Mouse (Mus musculus) ES-E14 (cell line): Measurements from ENCODE around the gene Tap1. TPM values are rescaled to one million over a fixed set of nuclear protein-coding genes. Genes with fewer than 3 reads are reported as not detected.

ENCODE experiments used
- DNase-seq: peaks from one replicate; pipeline ENCODE4 v3.0.0-alpha.2; 2013; ENCODE audit warnings: low read depth, low spot score
- H3K27ac ChIP-seq: 2 replicates; pipeline ENCODE4 v1.5.1; 2012; ENCODE audit warnings: low read depth, mild to moderate bottlenecking, low read length, moderate library complexity, mixed read lengths; ENCODE audit not compliant: poor library complexity, insufficient read depth, severe bottlenecking
- H3K36me3 ChIP-seq: 2 replicates; pipeline ENCODE4 v1.6.1; 2012; ENCODE audit warnings: mild to moderate bottlenecking, low read length, moderate library complexity, mixed read lengths; ENCODE audit not compliant: control insufficient read depth, poor library complexity, insufficient read depth, severe bottlenecking
- H3K4me1 ChIP-seq, 2 experiments: fragments of 150-350 bp in 1 of 2; sonication (generic) in 1 of 2; 2 replicates each; pipeline ENCODE4 v1.6.1; 2012; ENCODE audit warnings: low read length in 2 of 2, mild to moderate bottlenecking in 1 of 2, mixed read lengths in 1 of 2; ENCODE audit not compliant: control insufficient read depth in 2 of 2, insufficient read depth in 2 of 2, poor library complexity in 1 of 2
- H3K4me3 ChIP-seq, 2 experiments: fragments of 150-350 bp in 1 of 2; sonication (generic) in 1 of 2; 2 replicates each; pipeline ENCODE4 v1.5.1; 2012; ENCODE audit warnings: low read length in 2 of 2, low read depth in 1 of 2, mild to moderate bottlenecking in 1 of 2, mixed read lengths in 1 of 2; ENCODE audit not compliant: insufficient read depth in 1 of 2, poor library complexity in 1 of 2, severe bottlenecking in 1 of 2
- H3K9ac ChIP-seq: 2 replicates; pipeline ENCODE4 v1.6.1; 2012; ENCODE audit warnings: low read depth, mild to moderate bottlenecking, low read length, mixed read lengths; ENCODE audit not compliant: poor library complexity, insufficient read depth, severe bottlenecking
- H3K9me3 ChIP-seq: fragments of 150-350 bp; sonication (generic); 2 replicates; pipeline ENCODE4 v1.6.1; 2012; ENCODE audit warnings: low read depth, mild to moderate bottlenecking, low read length; ENCODE audit not compliant: control insufficient read depth, insufficient read depth
- CHD2 ChIP-seq: IDR thresholded peaks from 2 replicates; pipeline ENCODE4 v1.6.1; 2014; ENCODE audit warnings: mild to moderate bottlenecking, low read depth, low read length, inconsistent platforms
- HCFC1 ChIP-seq: IDR thresholded peaks from 2 replicates; pipeline ENCODE4 v1.6.1; 2012; ENCODE audit warnings: low read length, inconsistent platforms, borderline replicate concordance; ENCODE audit not compliant: insufficient read depth
- MAFK ChIP-seq: IDR thresholded peaks from 2 replicates; pipeline ENCODE4 v1.6.1; 2014; ENCODE audit warnings: mild to moderate bottlenecking, low read depth, low read length, inconsistent platforms; ENCODE audit not compliant: insufficient read depth
- ZC3H11A ChIP-seq: IDR thresholded peaks from 2 replicates; pipeline ENCODE4 v1.6.1; 2012; ENCODE audit warnings: low read depth, mild to moderate bottlenecking, inconsistent platforms, low read length, borderline replicate concordance
- ZNF384 ChIP-seq: IDR thresholded peaks from 2 replicates; pipeline ENCODE4 v1.6.1; 2012; ENCODE audit warnings: low read depth, low read length, inconsistent platforms
- in situ Hi-C, 2 experiments: fragments of 600-800 bp; cut with MboI; formaldehyde crosslinking; loops; one replicate each; pipeline ENCODE4 v1.15.1; 2025; ENCODE audit warnings: low sequenced_read_pairs in 2 of 2, inconsistent platforms in 1 of 2; ENCODE audit not compliant: unreplicated experiment in 2 of 2
- total RNA-seq: library from RNA; depleted of rRNA; stranded (reverse); fragments of 300-350 nt; gene quantifications from 2 replicates; pipeline ENCODE4 v1.2.3, GENCODE M21; 2012

The Tap1 gene
- total RNA-seq, 1 experiment = 13.9 TPM

DNA sequence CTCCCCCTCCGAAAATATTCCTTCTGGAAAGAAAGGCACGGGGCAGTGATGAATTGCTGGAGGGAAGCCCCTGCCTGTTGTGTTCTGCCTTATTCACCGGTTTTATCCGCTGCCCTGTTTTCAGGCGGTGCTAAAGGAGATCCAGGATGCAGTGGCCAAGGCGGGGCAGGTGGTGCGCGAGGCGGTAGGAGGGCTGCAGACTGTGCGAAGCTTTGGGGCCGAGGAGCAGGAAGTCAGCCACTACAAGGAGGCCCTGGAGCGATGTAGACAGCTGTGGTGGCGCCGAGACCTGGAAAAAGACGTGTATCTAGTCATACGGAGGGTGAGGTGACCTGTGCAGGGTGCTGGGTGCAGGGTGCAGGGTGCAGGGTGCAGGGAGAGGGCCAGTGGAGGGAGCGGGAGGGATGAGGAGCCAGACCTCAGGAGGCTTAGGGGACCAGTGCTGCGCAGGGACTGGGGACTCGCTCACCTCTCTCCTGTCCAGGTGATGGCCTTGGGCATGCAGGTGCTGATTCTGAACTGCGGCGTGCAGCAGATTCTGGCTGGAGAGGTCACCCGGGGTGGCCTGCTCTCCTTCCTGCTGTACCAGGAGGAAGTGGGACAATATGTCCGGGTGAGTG, 24.5 kb downstream of the Tap1 start:
- Histone ChIP-seq H3K9ac (no peak overlapping the region), H3K4me1 (peaks cover 0 to 5% of the 10 kb centered on the region in 2 experiments; a peak in 1 of 4 replicates), H3K27ac (no peak overlapping the region), H3K4me3 (peak overlapping the region in 1 of 2 experiments; percentile 13; a peak in 1 of 4 replicates), H3K36me3 (no peaks in the 10 kb centered on the region; the same call in 1 of the 2 replicates), H3K9me3 (0 out of 2 replicates have a peak, but pooled peaks cover 2% of the 10 kb centered on the region)
- no peak for DNase-seq
- in situ Hi-C loops = no loop called here
- TF ChIP-seq ZNF384 (no peak), MAFK (no peak), ZC3H11A (no peak), CHD2 (no peak), HCFC1 (no peak)

DNA sequence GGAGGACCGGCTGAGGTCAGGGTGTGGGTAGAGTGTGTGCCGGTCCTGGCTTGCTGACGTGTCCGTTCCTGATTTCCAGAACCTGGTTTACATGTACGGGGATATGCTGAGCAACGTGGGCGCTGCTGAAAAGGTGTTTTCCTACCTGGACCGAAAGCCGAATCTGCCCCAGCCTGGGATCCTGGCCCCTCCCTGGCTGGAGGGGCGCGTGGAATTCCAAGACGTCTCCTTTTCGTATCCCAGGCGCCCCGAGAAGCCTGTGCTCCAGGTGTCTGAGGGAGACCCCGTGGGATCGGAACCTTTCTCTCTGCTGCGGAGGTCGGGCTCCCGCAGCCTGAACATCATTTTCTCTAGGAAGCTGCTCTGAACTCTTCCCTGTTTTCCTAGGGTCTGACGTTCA, 26.6 kb downstream of the Tap1 start:
- Histone ChIP-seq H3K27ac (no peak overlapping the region), H3K4me3 (no peak overlapping the region), H3K36me3 (no peaks in the 10 kb centered on the region; the same call in none of the 2 replicates), H3K4me1 (no peaks in the 10 kb centered on the region), H3K9ac (no peak overlapping the region), H3K9me3 (peaks cover 4% of the 10 kb centered on the region; the same call in 1 of the 2 replicates)
- in situ Hi-C loops = no loop called here
- TF ChIP-seq HCFC1 (no peak), MAFK (no peak), CHD2 (no peak), ZC3H11A (no peak), ZNF384 (no peak)
- DNase-seq = no peak

DNA sequence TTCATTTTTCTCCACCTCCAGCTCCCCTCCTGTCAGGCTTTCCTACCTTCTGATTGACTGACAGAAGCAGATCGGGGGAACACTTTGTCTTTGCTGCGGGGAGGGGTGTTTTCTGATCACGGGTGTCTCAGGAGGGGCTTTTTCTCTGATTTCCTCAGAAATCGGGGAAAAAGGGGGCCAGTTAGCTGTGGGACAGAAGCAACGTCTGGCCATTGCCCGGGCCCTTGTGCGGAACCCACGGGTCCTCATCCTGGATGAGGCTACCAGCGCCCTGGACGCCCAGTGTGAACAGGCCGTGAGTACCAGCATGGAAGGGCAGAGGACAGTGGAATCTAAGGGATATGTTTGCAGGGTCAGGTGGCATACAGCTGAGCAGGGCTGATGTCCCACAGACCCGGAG, 27.8 kb downstream of the Tap1 start:
- Histone ChIP-seq H3K36me3 (no peaks in the 10 kb centered on the region; the same call in none of the 2 replicates), H3K4me1 (no peaks in the 10 kb centered on the region), H3K27ac (no peak overlapping the region), H3K9ac (no peak overlapping the region), H3K4me3 (no peak overlapping the region), H3K9me3 (peaks cover 4% of the 10 kb centered on the region; the same call in 1 of the 2 replicates)
- TF ChIP-seq MAFK (no peak), HCFC1 (no peak), ZC3H11A (no peak), CHD2 (no peak), ZNF384 (no peak)
- in situ Hi-C loops = no loop called here
- no peak for DNase-seq

DNA sequence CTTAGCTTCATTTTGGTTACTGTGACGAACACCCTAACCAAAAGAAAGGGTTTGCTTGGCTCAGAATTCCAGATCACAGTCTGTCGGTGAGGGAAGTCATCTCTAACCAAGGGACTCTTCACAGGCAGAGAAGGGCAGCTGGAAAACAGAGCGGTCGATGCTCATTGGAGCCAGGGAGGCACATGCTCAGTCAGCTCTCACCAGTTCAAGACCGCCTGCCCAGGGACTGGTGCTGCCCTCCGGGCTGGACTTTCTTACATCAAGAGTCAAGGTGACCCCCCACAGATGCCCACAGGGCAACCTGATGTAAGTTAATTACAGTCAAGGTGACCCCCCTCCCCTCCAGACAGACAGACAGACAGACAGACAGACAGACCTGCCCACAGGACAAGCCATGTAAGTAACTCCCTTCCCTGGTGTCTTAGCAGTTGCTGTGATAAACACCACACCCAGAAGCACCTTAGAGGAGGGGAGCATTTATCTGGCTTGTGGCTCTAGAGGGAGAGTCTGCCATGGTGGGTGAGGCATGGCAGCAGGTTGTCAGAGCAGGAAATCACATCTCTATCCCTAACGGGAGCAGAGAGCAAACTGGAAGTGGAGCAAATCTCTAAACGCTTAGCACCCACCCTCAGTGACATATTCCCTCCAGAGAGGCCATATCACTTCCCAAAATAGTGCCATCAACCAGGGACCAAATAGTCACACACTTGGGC, 30.0 kb downstream of the Tap1 start:
- H3K9me3 ChIP-seq = peaks cover 4% of the 10 kb centered on the region; the same call in 1 of the 2 replicates
- no peaks in the 10 kb centered on the region for H3K4me1 ChIP-seq
- TF ChIP-seq HCFC1 = no peak
- no peak for TF ChIP-seq CHD2
- TF ChIP-seq MAFK = no peak
- in situ Hi-C loops = no loop called here
- DNase-seq = no peak
- H3K27ac ChIP-seq = no peak overlapping the region
- H3K36me3 ChIP-seq = no peaks in the 10 kb centered on the region; the same call in none of the 2 replicates
- no peak overlapping the region for H3K4me3 ChIP-seq
- H3K9ac ChIP-seq = no peak overlapping the region
